Mouse (Mus musculus) Patski (cell line): ENCODE measurements around the gene Pdlim3. TPM values are rescaled to one million over a fixed set of nuclear protein-coding genes. Genes with fewer than 3 reads are reported as not detected.

Experiments used
- ATAC-seq: fragments of 100-300 bp; one replicate; pipeline ENCODE4 v1.8.0; 2021
- CTCF ChIA-PET: fragments of 350-600 bp; sonication (Branson Sonifier 250); formaldehyde crosslinking; loops from one replicate; lab custom pipeline; 2022; ENCODE audit warnings: inconsistent platforms; lab: Charles Lee
- POLR2A ChIA-PET: fragments of 350-600 bp; sonication (Branson Sonifier 250); formaldehyde crosslinking; loops from one replicate; lab custom pipeline; 2022; ENCODE audit warnings: antibody characterized with exemption, inconsistent platforms; lab: Charles Lee
- DNase-seq: peaks from one replicate; pipeline ENCODE4 v3.0.0-alpha.2; 2011; ENCODE audit warnings: low read depth, low spot score
- H3K27me3 ChIP-seq: fragments of 371-371 bp; one replicate; pipeline ENCODE4 v1.5.1; 2021
- CTCF ChIP-seq: fragments of 100-300 bp; IDR thresholded peaks from one replicate; pipeline ENCODE4 v1.5.1; 2021
- in situ Hi-C: fragments of 300-500 bp; cut with MboI; formaldehyde crosslinking; loops from 3 replicates; pipeline ENCODE4 v1.11.1; 2018; ENCODE audit warnings: low pct_unique_long_range_greater_than_20kb, mixed read lengths
- polyA plus RNA-seq: library from polyadenylated mRNA; unstranded; gene quantifications from one replicate; pipeline ENCODE4 v1.2.3, GENCODE M21; 2021

Pdlim3 gene
- polyA plus RNA-seq, 1 experiment from 2014 or later = not detected

- ChIA-PET CTCF (no interaction called here), POLR2A (no interaction called here)
- ATAC-seq = no peak
- in situ Hi-C loops = no loop called here
- no peak for DNase-seq
- TF ChIP-seq CTCF = no peak
- peaks cover 5% of the 10 kb centered on the region for H3K27me3 ChIP-seq
Measured at GRCm38 (mm10) chr8:45876397-45876796, 8.9 kb upstream of the Pdlim3 start.

GRCm38 (mm10) chr8:45877680-45878079 lies 7.6 kb upstream of the Pdlim3 start:
- in situ Hi-C loops = no loop called here
- ATAC-seq = no peak
- no peak for DNase-seq
- CTCF ChIA-PET = no interaction called here
- no peak for TF ChIP-seq CTCF
- peaks cover 5% of the 10 kb centered on the region for H3K27me3 ChIP-seq
- POLR2A ChIA-PET = no interaction called here

DNA sequence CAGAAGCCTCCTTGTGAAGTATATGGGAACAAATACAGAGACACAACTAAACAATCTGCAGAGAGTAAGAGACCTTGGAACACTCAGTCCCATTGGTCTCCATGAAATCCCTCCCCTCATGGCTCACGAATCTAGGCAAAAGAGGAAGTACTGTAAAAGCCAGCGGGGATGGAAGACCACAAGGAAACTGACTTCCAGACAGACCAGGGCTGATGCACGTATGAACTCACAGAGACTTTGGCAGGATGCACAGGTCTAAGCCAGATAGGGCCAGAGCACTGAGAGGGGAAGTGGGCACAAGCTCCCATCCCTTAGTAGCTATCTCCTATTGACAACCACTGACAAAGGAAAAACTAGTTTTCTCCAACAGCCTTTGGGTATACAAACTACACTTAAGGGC lies 4.8 kb upstream of the Pdlim3 start:
- ChIA-PET POLR2A (no interaction called here), CTCF (no interaction called here)
- no peak for TF ChIP-seq CTCF
- ATAC-seq = no peak
- in situ Hi-C loops = no loop called here
- H3K27me3 ChIP-seq = peaks cover 14% of the 10 kb centered on the region
- no peak for DNase-seq

GRCm38 (mm10) chr8:45881726-45882125 lies 3.5 kb upstream of the Pdlim3 start:
- DNase-seq (no peak), ATAC-seq (no peak)
- in situ Hi-C loops = no loop called here
- CTCF ChIA-PET = no interaction called here
- H3K27me3 ChIP-seq = peaks cover 25% of the 10 kb centered on the region
- TF ChIP-seq CTCF = no peak
- POLR2A ChIA-PET = no interaction called here

- no peak for DNase-seq
- no peak for TF ChIP-seq CTCF
- H3K27me3 ChIP-seq = peaks cover 32% of the 10 kb centered on the region
- CTCF ChIA-PET = no interaction called here
- POLR2A ChIA-PET = no interaction called here
- in situ Hi-C loops = no loop called here
- no peak for ATAC-seq
Measured at GRCm38 (mm10) chr8:45883793-45884192, 1.5 kb upstream of the Pdlim3 start.

DNA sequence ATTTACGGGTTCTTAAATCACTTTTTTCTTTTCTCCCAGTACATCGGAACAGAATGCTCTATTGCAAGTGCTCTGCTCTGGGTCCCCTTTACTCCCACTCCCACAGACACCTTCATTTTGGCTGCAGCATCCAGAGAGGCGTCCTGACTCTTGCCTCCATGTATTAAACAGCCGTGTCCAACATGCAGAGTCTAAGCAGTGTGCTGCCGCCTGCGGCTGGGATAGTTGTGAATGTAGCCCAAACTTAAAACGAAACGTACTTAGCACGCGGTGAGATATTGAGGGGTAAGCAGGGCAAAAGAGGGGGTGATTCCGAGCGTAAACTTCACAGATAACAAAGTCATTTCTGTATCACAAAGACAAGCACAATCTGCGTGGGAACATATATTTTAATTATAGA lies 709 bp upstream of the Pdlim3 start:
- no peak for ATAC-seq
- H3K27me3 ChIP-seq = peaks cover 32% of the 10 kb centered on the region
- no peak for DNase-seq
- TF ChIP-seq CTCF = no peak
- ChIA-PET CTCF (no interaction called here), POLR2A (no interaction called here)
- in situ Hi-C loops = no loop called here

GRCm38 (mm10) chr8:45885775-45886174 lies 514 bp downstream of the Pdlim3 start:
- ChIA-PET CTCF (no interaction called here), POLR2A (interaction anchor here (0.7 kb wide), 1 partner anchor 142 kb away, joined by 3 read pairs; no protein-coding TSS in a partner anchor)
- no peak for TF ChIP-seq CTCF
- in situ Hi-C loops = no loop called here
- H3K27me3 ChIP-seq = peaks cover 26% of the 10 kb centered on the region
- ATAC-seq (no peak), DNase-seq (no peak)

- ATAC-seq = no peak
- in situ Hi-C loops = no loop called here
- ChIA-PET POLR2A (no interaction called here), CTCF (no interaction called here)
- peaks cover 26% of the 10 kb centered on the region for H3K27me3 ChIP-seq
- no peak for DNase-seq
- no peak for TF ChIP-seq CTCF
Measured at GRCm38 (mm10) chr8:45889737-45890136, 4.5 kb downstream of the Pdlim3 start.

DNA sequence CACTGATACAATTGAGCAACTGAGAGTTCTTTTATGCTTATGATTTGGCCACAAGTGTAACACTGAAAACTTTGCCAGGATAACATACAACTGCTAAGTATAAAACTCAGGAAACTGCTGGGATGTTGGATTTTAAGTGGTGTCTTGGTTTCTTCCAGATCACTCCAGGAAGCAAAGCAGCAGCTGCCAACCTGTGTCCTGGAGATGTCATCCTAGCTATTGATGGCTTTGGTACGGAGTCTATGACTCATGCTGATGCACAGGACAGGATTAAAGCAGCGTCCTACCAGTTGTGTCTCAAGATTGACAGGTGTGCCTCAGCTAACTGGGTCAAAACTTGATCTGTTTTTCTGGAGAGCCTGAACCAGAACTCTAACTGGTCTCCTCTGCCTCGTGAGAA lies 11.3 kb downstream of the Pdlim3 start:
- in situ Hi-C loops = no loop called here
- TF ChIP-seq CTCF = no peak
- ChIA-PET CTCF (interaction anchor here (1.5 kb wide), 1 partner anchor 9 kb away, joined by 3 read pairs; no protein-coding TSS in a partner anchor), POLR2A (interaction anchor here (1.2 kb wide), 1 partner anchor 13 kb away, joined by 3 read pairs; no protein-coding TSS in a partner anchor)
- no peak for ATAC-seq
- peaks cover 4% of the 10 kb centered on the region for H3K27me3 ChIP-seq
- no peak for DNase-seq

GRCm38 (mm10) chr8:45899783-45900182 lies 14.5 kb downstream of the Pdlim3 start:
- no peak for DNase-seq
- TF ChIP-seq CTCF = no peak
- ChIA-PET POLR2A (no interaction called here), CTCF (no interaction called here)
- no peak for ATAC-seq
- in situ Hi-C loops = no loop called here
- H3K27me3 ChIP-seq = peaks cover 4% of the 10 kb centered on the region

GRCm38 (mm10) chr8:45901626-45902025 lies 16.4 kb downstream of the Pdlim3 start:
- TF ChIP-seq CTCF = no peak
- H3K27me3 ChIP-seq = no peaks in the 10 kb centered on the region
- ATAC-seq (no peak), DNase-seq (no peak)
- in situ Hi-C loops = no loop called here
- POLR2A ChIA-PET = no interaction called here
- CTCF ChIA-PET = interaction anchor here (0.7 to 1.8 kb wide), 2 partner anchors 8 to 11 kb away, joined by 3 to 4 read pairs; no protein-coding TSS in a partner anchor

DNA sequence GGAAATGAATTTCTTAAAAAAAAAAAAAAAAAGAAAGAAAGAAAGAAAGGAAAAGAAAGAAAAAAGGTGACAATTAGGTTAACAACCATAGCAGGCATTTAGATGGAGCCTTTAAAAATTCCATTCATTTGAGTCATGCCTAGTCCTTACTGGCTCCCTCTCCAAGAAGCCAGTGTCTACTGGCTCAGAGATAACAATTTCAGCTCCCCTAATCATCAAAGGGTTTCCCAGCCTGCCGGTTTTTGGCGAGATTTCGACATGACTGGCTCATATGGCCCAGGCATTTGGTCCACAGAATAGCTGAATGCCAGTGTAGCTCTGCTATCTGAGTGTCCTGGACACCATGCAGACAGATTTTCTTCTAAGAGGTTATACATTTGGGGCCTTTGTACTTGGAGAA lies 18.4 kb downstream of the Pdlim3 start:
- in situ Hi-C loops = no loop called here
- peak; percentile 73 for ATAC-seq

More for the DNA sequence above, 18.4 kb downstream of the Pdlim3 start:
- no peaks in the 10 kb centered on the region for H3K27me3 ChIP-seq
- ChIA-PET POLR2A (no interaction called here), CTCF (no interaction called here)
- peak; percentile 33 for DNase-seq
- no peak for TF ChIP-seq CTCF
